Mouse (Mus musculus): ENCODE measurements around the gene Trim2.

The Trim2 gene

DNA sequence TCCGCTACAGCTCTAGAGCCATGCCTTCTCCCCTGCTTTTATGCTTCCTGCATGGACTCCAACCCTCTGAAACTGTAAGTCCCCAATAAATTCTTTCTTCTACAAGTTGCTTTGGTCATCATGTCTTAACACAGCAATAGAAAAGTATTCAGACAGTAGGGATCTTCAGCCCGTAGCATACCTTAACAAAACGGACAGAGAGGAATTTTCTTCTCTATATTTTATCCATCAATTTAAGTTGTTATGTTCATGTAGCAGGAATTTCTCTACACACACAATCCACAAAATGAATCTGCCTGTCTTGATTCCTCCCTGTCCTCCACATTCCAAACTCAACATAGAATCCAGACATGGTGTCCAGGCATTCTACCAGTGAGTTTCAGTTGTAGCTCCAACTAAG lies at the start of gene Trim2:
TSS of gene Trim2 (minus strand) at position 101 of the 400 bp plus-strand sequence.
- WGBS, result 100% methylated on average over 3 of the region's 3 CpGs

DNA sequence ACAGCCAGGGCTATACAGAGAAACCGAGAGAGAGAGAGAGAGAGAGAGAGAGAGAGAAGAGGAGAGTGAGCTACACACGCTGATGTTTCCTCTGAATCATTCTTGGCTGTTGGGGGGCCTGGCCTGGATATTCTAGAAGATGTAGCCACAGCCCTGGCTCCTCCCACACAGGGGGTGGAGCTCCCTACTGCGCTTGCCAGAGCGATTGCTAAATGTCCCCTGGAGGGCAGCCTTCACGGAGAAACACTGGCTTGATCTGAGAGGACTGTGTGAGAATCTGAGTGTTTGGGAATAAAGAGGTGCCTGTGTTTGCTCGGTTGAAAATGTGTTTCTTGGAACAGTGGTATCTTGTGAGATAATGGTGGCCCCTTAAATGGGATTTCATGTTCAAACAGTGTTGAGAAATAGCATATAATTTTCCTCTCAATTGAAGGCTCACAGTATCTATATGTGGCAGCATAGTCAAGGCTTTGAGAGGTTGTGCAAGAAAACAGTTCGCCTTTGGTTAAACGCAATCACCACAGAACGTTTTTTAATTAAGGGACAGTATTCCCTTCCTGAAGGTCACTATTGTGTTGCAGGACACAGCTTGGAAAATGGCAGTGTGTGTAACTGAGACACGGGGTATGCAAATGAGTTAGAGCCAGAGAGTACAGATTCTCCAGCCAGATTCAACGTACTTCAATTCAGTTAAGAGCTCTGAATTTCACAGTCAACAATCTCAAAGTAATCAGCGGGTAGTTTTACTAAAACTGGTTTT lies 49.4 kb upstream of the Trim2 start:
- 45% methylated on average over 12 of the region's 12 CpGs for whole genome bisulfite sequencing

DNA sequence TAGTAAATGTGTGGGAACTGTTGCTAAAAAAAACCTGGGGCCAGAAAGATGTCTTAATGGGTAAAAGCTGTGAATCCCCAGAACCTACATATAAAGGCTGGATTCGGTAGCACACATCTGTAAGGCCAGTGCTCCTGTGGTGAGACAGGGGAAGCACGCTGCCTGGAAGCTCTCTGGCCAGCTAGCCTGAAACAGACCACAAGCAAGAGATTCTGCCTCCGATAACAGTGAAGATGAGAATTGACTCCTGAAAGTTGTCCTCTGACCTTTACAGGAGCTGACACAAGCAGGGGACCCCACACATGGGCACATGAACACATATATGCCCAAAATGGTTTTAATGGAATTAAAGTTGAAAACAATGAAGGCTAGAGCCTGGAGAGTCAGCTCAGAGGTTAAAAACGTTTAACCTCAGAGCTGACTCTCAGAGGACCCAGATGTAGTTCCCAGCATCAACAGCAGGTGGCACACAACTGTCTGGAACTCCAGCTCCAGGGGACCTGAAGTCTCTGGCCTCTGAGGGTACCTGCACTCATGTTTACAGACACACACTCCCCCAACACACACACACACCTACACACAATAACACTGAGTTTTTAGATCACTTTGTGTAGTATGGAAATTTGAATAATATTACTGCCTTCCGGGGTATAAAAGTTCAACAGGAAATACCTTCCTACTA lies 45.8 kb upstream of the Trim2 start:
- 65% methylated on average over 5 of the region's 5 CpGs for WGBS

DNA sequence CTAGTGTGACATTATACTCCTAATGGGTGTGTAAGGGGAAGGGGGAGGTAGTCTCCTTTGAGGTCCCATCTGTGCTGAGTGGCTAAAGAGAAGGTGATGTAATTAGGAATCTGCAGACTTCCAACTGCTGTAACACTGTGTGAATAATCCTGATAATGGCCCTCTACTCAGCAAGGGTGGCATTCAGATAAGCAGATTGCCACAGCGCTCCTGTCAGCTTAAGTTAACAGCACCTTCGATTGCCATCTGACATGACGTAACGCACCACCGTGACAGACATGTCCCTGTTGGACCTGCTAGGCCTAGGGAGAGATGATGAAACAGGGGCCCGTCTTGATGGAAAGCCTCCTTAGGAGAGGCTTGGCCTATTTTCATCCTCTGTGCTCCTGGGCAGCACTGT lies 43.6 kb upstream of the Trim2 start:
- whole genome bisulfite sequencing, result 94% methylated on average over 6 of the region's 6 CpGs

DNA sequence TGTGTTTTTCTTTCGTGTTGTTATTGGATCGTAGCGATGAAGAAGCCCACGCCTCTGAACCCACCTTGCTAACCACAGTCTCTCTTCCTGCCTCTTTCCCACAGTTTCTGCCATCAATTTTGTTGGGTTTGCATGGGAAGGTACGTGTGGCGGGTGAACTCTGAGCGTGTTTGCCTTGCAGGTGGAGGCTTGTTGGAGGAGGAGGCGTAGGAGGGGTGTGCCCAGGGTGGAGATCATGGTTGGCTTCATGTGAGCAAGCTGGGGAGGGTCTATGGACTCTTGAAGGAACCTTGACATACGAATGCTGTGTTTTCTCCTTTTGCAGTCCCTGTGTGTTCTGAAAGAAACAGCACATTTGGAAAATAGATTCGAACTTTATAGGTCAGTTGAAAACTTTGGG lies 43.1 kb upstream of the Trim2 start:
- 98% methylated on average over 10 of the region's 10 CpGs for WGBS

DNA sequence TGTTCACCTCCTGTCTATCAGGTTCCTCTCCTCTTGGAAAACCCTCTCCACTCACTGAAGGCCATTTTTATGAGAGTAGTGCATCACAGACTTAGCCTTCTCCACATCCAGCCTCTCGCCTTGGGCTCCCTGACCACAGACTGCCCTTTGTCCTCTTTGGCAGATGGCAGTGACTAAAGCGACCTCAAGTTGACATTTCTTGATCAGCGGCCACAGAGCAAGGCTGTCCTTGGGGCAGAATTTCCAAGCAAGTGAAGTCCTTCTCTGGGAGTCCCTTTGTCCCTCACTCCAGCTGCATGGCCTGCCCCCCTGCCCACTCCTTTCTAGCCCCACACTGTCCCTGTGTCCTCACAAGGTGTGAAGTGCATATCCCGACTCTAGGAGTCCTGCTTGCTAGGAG lies 40.7 kb upstream of the Trim2 start:
- WGBS, result 74% methylated on average over 4 of the region's 4 CpGs

DNA sequence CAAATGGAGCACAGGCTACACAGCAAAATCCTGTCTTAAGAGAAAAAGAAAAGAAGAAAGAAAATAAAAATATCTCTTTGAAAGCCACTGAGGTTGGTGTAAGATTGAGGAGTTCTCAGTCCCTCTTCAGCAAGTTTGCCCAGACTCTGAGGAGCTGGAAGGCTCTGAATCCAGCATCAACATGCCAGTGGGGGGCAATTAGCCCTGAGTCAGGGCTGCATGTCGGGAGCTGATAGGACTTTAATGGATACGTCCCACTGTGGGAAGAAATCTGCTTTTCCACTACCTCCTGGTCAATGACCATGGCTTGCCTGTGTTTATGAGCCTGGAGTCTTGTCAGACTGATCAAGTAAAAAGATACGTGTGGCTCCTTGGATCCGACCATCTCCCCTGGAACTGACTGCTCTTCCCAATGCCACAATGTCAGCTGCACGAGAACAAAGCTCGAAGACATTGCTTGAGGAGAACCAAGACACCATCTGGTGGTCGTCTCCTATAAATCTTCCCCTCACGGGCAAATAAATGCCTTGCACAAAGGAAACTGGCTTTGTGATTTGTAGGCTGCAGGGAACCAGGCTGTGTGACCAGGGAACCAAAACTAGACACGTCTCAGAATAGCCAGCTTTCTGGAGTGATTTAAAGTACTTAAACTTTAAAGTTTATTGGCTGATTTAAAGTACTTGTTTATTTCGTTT lies 39.9 kb upstream of the Trim2 start:
- 64% methylated on average over 10 of the region's 10 CpGs for WGBS

DNA sequence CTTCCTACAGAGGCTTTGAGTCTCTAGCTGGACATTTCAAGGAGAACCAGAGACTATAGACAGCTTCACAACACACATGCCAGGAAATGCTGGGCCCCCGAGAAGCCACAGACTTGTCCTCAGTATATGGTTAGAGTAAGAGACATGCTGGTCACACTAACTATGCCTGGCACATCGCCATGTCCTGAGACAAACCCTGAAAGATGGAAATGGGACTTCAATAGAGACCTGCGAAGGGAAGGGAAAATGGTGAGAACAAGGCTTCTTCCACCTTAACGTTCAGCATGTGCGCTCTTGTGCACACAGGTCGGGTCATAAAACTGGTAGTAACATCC lies 38.9 kb upstream of the Trim2 start:
- 72% methylated on average over 6 of the region's 6 CpGs for WGBS

DNA sequence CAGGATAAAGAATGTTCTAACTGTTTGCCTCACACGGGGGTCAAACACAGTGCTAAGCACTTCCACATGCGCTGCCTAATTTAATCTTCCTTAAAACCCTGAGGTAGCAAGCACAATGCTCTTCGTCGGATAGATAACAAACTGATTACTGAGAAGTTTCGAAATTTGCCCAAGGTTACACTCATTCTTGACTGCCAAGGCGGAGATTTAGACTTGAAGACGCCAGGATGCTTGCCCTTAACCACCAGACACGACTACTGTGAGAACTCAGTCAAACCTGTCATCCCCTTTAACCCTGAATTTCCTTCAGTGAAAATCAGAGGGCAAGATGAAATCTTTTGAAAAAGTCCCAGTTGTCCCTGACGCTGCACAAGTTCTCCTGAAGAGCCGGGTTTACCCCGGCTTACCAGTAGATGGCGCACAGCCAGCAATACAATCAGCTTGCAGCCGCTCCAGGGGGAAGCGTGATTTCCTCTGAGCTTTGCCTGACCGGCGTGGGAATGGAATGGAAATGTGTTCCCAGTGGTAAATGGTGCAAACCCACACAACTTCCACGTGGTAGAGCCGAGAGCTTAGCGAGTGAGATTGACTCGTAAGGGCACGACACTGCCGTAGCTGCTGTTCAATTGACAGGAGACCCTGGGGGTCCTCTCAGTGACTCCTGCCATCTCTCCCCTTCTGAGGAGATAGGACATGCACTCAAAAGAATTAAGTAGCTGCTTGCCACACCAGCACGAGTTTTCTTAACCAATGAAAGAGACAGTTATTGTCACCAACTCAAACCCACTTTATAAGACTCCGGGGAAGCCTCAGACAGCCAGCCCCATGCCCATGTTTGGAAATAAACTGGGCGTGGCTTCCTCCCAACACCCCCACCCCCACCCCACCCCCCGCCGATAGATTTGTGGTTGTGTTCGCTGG lies 38.3 kb upstream of the Trim2 start:
- WGBS, result 14% methylated on average over 28 of the region's 28 CpGs

DNA sequence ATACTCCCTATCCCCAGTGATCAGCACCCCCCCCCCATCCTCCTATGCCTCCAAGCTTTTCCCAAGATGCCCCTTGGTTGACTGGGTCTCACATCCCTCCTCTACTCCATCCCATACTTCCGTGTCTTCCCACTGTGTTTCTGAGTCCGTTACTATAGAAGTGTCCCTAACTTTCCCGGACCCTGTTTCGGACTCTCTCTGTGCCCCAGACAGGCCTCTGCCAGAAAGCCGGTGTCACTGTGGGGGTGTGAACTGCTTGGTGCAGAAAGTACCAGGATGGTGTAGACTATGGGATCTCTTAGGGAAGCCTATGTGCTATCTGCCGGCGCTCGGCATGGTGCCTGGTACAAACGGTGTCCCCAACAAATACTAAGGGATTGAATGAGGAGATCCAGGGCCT lies 36.4 kb upstream of the Trim2 start:
- 97% methylated on average over 9 of the region's 9 CpGs for WGBS

DNA sequence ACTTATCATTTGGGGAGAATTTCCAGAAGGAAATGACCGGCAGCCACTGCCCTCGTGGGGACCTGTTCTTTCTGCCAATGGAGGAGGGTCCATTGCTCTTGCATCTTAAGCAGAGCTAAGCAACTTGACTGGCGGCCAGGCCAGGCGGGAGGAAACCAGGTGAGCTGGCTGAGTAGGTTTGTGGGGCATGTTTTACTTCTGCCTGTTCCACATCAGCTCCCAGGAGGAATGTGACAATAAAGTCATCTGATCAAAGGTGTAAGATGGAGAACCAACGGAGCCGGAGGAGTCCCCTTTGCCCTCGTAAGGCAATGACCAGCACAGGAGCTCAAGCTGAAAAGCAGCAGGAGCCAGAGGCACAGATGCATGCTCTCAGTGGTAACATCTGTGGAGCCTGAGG lies 35.1 kb upstream of the Trim2 start:
- WGBS, result 95% methylated on average over 7 of the region's 7 CpGs

DNA sequence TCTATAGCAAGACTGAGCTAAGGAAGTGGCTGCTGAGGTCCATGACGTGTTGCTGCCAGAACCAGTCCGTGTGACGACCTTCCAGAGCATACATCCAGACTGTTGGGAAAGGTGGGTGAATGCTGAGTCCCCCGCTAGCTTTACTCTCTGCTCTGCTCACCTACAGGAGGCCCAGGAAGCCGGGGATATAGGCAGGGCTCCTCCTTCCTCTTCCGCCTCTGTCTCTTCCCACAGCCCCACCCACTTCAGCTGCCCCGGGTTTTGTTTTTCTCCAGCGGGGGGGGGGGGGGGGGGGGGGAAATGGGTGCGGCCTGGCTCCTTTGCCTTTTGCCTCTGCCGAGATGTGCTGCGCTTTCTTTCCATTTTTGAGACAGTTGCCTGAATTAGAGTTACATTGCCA lies 30.9 kb upstream of the Trim2 start:
- WGBS, result 61% methylated on average over 11 of the region's 11 CpGs

DNA sequence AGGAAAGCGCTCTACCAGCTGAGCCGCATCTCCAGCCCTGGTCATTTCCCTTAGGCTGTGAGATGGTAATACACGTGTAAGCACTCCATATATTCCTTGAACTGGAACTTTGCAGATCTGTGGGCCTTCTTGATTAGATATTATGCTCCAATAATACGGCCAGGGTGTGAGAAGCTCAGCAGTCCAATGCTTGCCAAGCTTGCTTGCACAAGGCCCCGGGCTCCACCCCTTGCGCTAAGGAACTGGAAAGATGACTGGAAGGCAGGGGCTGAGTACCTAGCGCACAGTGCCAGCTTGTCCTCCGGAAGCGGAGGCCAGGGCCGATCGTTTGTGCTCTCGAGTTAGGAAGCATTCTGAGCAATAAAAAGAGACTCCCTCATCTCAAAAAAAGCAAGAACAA lies 29.7 kb upstream of the Trim2 start:
- WGBS, result 95% methylated on average over 12 of the region's 12 CpGs

DNA sequence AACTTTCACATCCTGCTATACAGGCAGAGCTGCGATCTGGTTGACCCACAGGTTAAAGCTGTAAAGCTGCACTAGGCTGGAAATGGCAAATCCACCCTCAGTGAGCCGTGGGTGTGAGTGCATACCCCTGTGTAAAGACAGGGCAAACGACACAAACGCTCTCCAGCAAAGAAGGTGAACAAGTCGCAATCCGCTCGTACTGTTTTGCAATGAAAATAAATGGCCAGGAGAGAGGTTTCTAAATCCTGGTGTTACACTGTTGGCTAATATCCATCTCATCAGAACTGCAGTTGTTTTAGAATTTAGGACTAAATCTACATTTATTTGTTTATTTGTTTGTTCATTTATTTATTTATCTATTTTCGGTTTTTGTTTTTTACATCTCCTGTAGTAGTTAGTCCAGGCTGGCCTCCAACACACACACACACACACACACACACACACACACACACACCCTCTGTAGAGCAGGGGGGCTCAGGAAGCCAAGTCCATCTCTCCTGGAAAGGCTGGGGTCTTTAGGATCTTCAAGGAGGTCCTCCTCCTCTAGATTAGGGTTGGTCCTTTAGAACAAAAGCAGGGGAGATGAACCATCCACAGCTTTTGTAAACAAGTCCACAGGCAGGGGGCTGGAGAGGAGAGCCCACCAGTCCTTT lies 28.9 kb upstream of the Trim2 start:
- 69% methylated on average over 8 of the region's 8 CpGs for WGBS

DNA sequence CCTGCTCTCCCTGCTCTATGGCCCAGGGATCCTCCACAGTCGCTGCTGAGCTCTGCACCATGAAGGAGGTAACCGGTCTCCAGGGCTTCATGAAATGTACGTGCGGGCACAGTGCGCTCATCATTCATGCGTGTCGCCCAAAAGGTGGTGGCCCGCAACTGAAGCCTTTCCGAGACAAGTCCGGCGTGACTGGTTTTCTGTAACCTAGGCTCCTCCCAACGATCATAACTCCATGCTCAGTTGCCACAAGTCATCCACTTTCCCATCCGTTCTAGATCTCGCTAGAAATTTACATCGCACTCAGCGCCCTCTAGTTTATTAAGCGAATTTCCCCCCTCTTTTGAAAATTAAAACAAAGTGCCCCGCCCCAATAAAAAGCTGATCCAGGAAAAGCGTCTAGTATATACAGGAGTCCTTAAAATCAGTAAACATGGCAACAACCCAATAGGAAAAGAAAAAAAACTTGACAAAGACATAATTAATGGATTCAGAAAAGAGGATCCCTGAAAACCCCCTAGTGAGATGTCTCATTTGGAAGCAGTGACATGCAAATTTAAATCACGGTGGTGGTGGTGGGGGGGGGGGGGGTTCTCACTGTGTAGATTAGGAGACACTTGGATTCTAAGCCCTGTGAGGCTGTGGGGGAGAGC lies 28.2 kb upstream of the Trim2 start:
- 23% methylated on average over 20 of the region's 20 CpGs for WGBS

DNA sequence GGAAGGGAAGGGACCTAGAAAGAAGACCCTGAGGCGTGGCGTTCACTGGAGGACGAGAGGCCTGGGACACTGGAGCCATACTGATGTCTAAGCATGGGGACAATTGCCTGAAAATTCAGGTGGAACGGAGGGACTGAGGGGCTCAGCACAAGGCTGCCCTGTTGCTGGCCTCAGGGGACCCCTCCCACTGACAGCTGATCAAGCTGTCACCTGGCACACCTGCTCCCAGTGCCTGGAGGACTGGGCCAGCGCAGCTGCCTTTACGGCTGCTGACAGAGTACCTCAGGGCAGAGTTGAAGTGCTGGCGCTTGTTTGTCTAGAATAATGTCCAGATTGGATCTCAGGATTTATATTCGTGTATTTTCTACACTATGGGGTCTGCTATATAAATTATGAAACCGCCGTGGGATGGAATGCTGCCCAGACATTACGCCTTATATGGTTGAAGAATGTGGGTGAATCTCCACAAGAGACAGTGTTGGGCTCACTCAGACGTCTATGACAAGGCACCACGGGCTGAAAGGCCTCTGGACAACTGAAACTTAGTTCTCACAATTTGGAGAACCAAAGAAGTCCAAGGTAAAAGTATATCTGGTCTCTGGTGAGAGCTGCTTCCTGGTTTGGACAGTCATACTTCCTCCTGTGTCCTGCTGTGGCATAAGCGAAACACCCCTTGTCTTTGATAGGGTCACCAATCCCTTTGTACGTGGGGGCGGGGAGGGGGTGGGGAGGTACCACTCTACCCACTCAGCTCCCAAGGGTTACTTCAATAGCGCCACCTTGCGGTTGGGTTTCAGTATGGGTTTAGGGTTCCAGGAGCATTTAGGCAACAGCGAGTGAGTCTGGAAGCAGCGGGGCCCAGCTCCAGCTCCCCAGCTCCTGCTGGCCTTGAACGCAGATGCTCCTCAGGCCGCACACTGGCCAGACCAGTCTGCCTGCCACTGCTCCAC lies 27.0 kb upstream of the Trim2 start:
- WGBS, result 57% methylated on average over 22 of the region's 22 CpGs

DNA sequence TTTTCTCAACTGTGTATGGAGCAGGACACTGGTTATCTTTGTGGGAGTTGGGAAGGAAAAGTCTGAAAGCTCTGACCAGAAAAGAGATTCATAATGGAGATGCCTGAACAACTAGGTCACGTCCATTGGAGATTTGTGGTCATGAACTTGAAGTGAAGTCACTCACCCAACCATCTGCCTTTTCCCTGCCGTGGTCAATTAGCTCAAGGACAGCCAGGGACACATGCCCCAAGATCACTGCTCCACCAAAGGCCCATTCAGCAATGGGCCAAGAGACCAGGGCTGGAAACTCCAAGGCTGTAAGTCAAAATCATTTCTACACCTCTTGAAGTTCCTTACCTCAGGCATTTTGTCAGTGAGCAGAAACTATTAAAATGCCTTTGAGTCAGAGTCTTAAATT lies 23.5 kb upstream of the Trim2 start:
- 85% methylated on average over 2 of the region's 2 CpGs for WGBS

DNA sequence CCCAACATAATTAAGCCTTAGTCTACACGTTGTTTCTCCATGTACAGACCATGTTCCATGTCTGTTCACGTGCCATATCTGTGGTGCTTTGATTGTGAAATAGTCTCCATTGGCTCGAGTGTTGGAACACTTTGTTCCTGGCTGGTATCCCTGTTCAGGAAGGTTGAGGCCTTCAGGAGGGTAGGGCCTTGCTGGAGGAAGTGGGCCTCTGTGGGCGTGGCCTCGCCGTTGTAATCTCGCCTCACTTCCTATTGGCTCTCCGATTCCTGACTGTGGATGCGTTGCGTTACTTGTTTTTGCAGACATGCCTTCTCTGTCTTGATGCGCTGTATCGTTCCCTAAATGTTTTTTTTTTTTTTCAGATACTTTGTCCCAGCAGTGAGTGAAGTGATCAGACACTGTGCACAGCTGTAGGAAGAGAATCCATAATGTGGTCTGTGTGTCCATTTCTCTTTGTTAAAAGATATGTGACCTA lies 18.3 kb upstream of the Trim2 start:
- WGBS, result 88% methylated on average over 12 of the region's 12 CpGs

DNA sequence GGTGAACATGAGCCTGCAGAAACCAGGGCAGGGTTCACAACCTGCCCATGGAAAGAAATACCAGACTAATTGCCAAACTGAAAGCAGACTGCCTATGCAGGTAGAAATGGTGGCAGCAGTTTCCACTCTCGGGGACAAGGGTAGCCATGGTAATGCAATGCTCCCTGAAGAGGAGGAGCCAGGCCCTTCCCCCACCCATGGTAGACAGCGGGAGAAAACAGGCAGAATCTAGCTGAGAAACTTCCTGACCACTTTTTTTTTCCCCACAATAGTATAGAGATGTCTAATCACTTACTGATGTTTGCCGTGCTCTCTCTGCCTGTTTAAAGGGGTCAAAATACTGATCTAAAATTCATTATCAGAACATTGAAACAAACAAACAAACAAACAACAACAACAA lies 17.8 kb upstream of the Trim2 start:
- WGBS, result 51% methylated on average over 3 of the region's 3 CpGs

DNA sequence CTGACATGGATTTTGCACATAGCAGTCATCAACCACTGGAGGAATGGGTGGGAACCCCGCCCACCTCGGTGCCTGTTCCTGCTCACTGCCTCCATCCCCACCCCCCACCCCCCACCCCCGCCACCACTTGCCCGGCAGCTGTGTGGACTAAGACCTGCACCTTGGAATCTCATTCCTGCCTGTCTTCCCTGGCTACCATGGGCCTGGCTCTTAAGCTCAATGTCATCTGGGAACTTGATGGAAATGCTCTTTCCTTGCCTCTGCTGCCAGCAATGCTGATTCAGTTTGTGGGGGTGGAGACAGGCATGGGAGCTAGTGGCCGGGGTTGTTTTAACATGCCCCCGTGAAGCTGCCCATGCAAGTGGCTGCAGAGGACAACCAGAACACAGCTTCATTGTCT lies 17.3 kb upstream of the Trim2 start:
- WGBS, result 51% methylated on average over 6 of the region's 6 CpGs
